In genomic region chr12:105258787-105259186, GRCm38 (mm10) we compare ENCODE assay signal across 10 mouse cellular contexts. TPM values are rescaled to one million over a fixed set of nuclear protein-coding genes. Genes with fewer than 3 reads are reported as not detected.
DNase-seq lines count a peak whose midpoint lies in the region; ATAC-seq lines count a peak whose summit lies in the region.
"Had no signal": no experiment of that assay in that cellular context is flagged by ENCODE, and none has a peak within 500 bp of the region (broad histone marks: within the 10 kb centered on the region; RNA-seq: fewer than 3 reads in every experiment).

No protein-coding gene starts in this region.

- no peaks in the 10 kb centered on the region for H3K27me3 ChIP-seq in intestine, embryonic 14.5 days (replicated peaks; ENCODE audit: control insufficient read depth, insufficient read depth, low read length)
- 0 out of 2 replicates have a peak, but pooled peaks cover 3% of the 10 kb centered on the region for H3K27me3 ChIP-seq in intestine, embryonic 15.5 days (replicated peaks)
- H3K27me3 ChIP-seq: neural tube, embryonic 13.5 days had no signal

- no peak overlapping the region for H3K4me3 ChIP-seq in intestine, embryonic 14.5 days (ENCODE audit: low read depth, low read length)
- no peak overlapping the region for H3K4me3 ChIP-seq in intestine, embryonic 15.5 days (replicated peaks)
- H3K4me3 ChIP-seq: neural tube, embryonic 13.5 days had no signal

- H3K9me3 ChIP-seq in intestine, embryonic 14.5 days (ENCODE audit: control insufficient read depth, low read length), result no peaks in the 10 kb centered on the region
- no peaks in the 10 kb centered on the region for H3K9me3 ChIP-seq in intestine, embryonic 15.5 days
- H3K9me3 ChIP-seq: neural tube, embryonic 13.5 days had no signal

- no peak for ATAC-seq in intestine, embryonic 14.5 days (replicated peaks; ENCODE audit: low FRiP score, low TSS enrichment, low read depth)
- no peak for ATAC-seq in intestine, embryonic 15.5 days
- ATAC-seq in activated CD4-positive, CD25-positive, alpha-beta regulatory T cell, adult 4 months, result no peak

- no peak overlapping the region for H3K9ac ChIP-seq in intestine, embryonic 14.5 days (ENCODE audit: low read length)
- no peak overlapping the region for H3K9ac ChIP-seq in intestine, embryonic 15.5 days
- H3K9ac ChIP-seq: neural tube, embryonic 13.5 days had no signal

- no peaks in the 10 kb centered on the region for H3K36me3 ChIP-seq in intestine, embryonic 14.5 days (ENCODE audit: control insufficient read depth, insufficient read depth, low read length)
- no peaks in the 10 kb centered on the region for H3K36me3 ChIP-seq in intestine, embryonic 15.5 days
- H3K36me3 ChIP-seq: neural tube, embryonic 13.5 days had no signal

- no peak overlapping the region for H3K4me2 ChIP-seq in intestine, embryonic 14.5 days (ENCODE audit: low read length)
- H3K4me2 ChIP-seq in intestine, embryonic 15.5 days (replicated peaks), result no peak overlapping the region
- H3K4me2 ChIP-seq: neural tube, embryonic 13.5 days had no signal

- H3K4me1 ChIP-seq in intestine, embryonic 14.5 days (replicated peaks; ENCODE audit: control insufficient read depth, insufficient read depth, low read length), result no peaks in the 10 kb centered on the region
- H3K4me1 ChIP-seq in intestine, embryonic 15.5 days (replicated peaks), result no peaks in the 10 kb centered on the region
- H3K4me1 ChIP-seq: neural tube, embryonic 13.5 days had no signal

- H3K27ac ChIP-seq in intestine, embryonic 14.5 days (ENCODE audit: low read depth), result no peak overlapping the region
- no peak overlapping the region for H3K27ac ChIP-seq in intestine, embryonic 15.5 days
- H3K27ac ChIP-seq: neural tube, embryonic 13.5 days had no signal

- DNase-seq in intestine, embryonic 14.5 days (ENCODE audit: low spot score), result peak; percentile 67
- DNase-seq in thymus, postnatal 25 days, result peak; percentile 7
- DNase-seq in thymus, postnatal 10 days (ENCODE audit: low spot score in 2 of 2), result no peak
- DNase-seq in embryo, embryonic 11 days, result peak; percentile 57
- DNase-seq in right cerebral cortex, postnatal 36 days (ENCODE audit: low spot score in 2 of 2), result no peak
- no peak for DNase-seq in right cerebral cortex, adult 18-20 months
- DNase-seq: adrenal gland, postnatal 25 days had no signal

- WGBS in intestine, embryonic 14.5 days, result 10% methylated on average over 9 of the region's 9 CpGs
- WGBS in intestine, embryonic 15.5 days, result 12% methylated on average over 9 of the region's 9 CpGs

RNA-seq across cellular contexts. Expression of gene Tcl1, which starts 36.2 kb away (rescaled TPM):
- polyA plus RNA-seq in intestine, embryonic 14.5 days (2014; fragmentation: Nextera tagmentation; extraction: Ambion mirVana), result not detected in 2 replicates
- not detected in 2 replicates for polyA plus RNA-seq in intestine, embryonic 15.5 days (2015; fragmentation: Nextera tagmentation; extraction: Ambion mirVana)
- under 1 TPM in 1 of 2 experiments, not detected in 1; 0.49 TPM for polyA plus RNA-seq in activated CD4-positive, CD25-positive, alpha-beta regulatory T cell, adult 4 months (2017; shearing (Covaris generic))
- polyA plus RNA-seq: neural tube, embryonic 13.5 days had no signal

RNA-seq across cellular contexts. Expression of gene Tcl1b4, which starts 57.0 kb away (rescaled TPM):
- polyA plus RNA-seq in intestine, embryonic 14.5 days (2014; fragmentation: Nextera tagmentation; extraction: Ambion mirVana), result not detected in 2 replicates
- not detected in 2 replicates for polyA plus RNA-seq in intestine, embryonic 15.5 days (2015; fragmentation: Nextera tagmentation; extraction: Ambion mirVana)
- not detected for polyA plus RNA-seq in activated CD4-positive, CD25-positive, alpha-beta regulatory T cell, adult 4 months (2017; shearing (Covaris generic))
- polyA plus RNA-seq: neural tube, embryonic 13.5 days had no signal

Comparison
In these comparisons a context has a peak if more than half of its experiments do, and no peak if none do; other contexts are left out.
1. DNase-seq: peak in intestine, embryonic 14.5 days (single experiment), thymus, postnatal 25 days (single experiment) and embryo, embryonic 11 days (single experiment); none in thymus, postnatal 10 days (0 of 2), right cerebral cortex, postnatal 36 days (0 of 2) and right cerebral cortex, adult 18-20 months (single experiment).